Mouse (Mus musculus) stomach, postnatal 0 days (tissue): Measurements from ENCODE around the gene Uggt2.

Source experiments
- CTCF ChIP-seq: IDR thresholded peaks from 2 replicates; pipeline ENCODE4 v1.5.1; 2016; ENCODE audit warnings: antibody characterized with exemption, low read depth, mild to moderate bottlenecking, moderate library complexity
- EP300 ChIP-seq: optimal IDR thresholded peaks from 2 replicates; pipeline ENCODE3; 2016; ENCODE audit warnings: antibody characterized with exemption

DNA sequence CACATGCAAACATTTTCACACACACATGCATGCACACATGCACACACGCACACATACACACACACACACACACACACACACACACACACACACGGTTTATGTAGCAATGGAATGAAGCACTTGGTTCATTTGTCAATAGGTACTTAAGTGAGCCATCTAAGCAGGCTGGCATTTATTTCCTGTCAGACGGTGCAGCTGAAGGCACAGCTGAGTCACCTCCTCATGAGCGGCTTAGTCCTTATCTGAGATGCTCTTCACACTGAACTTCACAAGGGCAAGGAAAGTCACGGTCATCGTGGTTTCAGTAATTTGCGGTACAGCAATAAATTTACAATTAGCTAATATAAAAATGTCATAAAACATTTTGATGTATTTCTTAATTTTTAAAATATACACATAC, 55.5 kb downstream of the Uggt2 start:
- TF ChIP-seq EP300 (no peak), CTCF (no peak)
